Mouse (Mus musculus) limb, embryonic 11.5 days (tissue): ENCODE data around the gene Fhl2. TPM values are rescaled to one million over a fixed set of nuclear protein-coding genes. Genes with fewer than 3 reads are reported as not detected.

Experiments used
- ATAC-seq: fragments of 200-750 bp; cut with Nextera tagmentation; 2 replicates; pipeline ENCODE4 v1.8.0; 2017; ENCODE audit warnings: low read depth; ENCODE audit not compliant: insufficient number of reproducible peaks, low FRiP score, low TSS enrichment
- DNase-seq: peaks from one replicate; pipeline ENCODE4 v3.0.0-alpha.2; 2015; ENCODE audit warnings: low spot score
- H3K27ac ChIP-seq: fragments of 300-500 bp; sonication (generic); replicated peaks from 2 replicates; pipeline ENCODE4 v1.5.1; 2014; ENCODE audit warnings: low read depth, mild to moderate bottlenecking, low read length
- H3K27me3 ChIP-seq: fragments of 300-500 bp; sonication (generic); 2 replicates; pipeline ENCODE4 v1.6.1; 2014; ENCODE audit warnings: mild to moderate bottlenecking, low read length, mixed read lengths; ENCODE audit not compliant: control insufficient read depth, insufficient read depth
- H3K36me3 ChIP-seq: fragments of 300-500 bp; sonication (generic); 2 replicates; pipeline ENCODE4 v1.6.1; 2014; ENCODE audit warnings: mild to moderate bottlenecking, low read length, moderate library complexity, mixed read lengths; ENCODE audit not compliant: control insufficient read depth, insufficient read depth
- H3K4me1 ChIP-seq: fragments of 300-500 bp; sonication (generic); 2 replicates; pipeline ENCODE4 v1.6.1; 2014; ENCODE audit warnings: low read length, mixed read lengths; ENCODE audit not compliant: control insufficient read depth, insufficient read depth
- H3K4me2 ChIP-seq: fragments of 300-500 bp; sonication (generic); 2 replicates; pipeline ENCODE4 v1.6.1; 2014; ENCODE audit warnings: low read depth, mild to moderate bottlenecking, moderate library complexity; ENCODE audit not compliant: severe bottlenecking
- H3K4me3 ChIP-seq: fragments of 300-500 bp; sonication (generic); 2 replicates; pipeline ENCODE4 v1.5.1; 2014; ENCODE audit warnings: low read depth, low read length
- H3K9ac ChIP-seq: fragments of 300-500 bp; sonication (generic); 2 replicates; pipeline ENCODE4 v1.6.1; 2014; ENCODE audit warnings: mild to moderate bottlenecking, low read length
- H3K9me3 ChIP-seq: fragments of 300-500 bp; sonication (generic); 2 replicates; pipeline ENCODE4 v1.6.1; 2016; ENCODE audit warnings: low read length; ENCODE audit not compliant: control insufficient read depth
- WGBS: fragments of 180-500 bp; shearing (Covaris S2); extraction: QIAGEN DNeasy Blood & Tissue Kit; methylation state at CpG from one replicate; pipeline ENCODE4 v1.1.7; 2014; 5-methylcytosine and 5-hydroxymethylcytosine counted together
- polyA plus RNA-seq: library from polyadenylated mRNA; unstranded; fragments of >200 nt; fragmentation: Nextera tagmentation; extraction: Ambion mirVana; gene quantifications from 2 replicates; pipeline ENCODE4 v1.2.1, GENCODE M21; 2014

Fhl2 gene
- polyA plus RNA-seq, 1 experiment from 2014 or later, result 8.6 TPM

GRCm38 (mm10) chr1:43153538-43153937, 43.2 kb downstream of the Fhl2 start:
- Histone ChIP-seq H3K9me3 (no peaks in the 10 kb centered on the region), H3K36me3 (no peaks in the 10 kb centered on the region)

GRCm38 (mm10) chr1:43152626-43153025, 44.2 kb downstream of the Fhl2 start:
- Histone ChIP-seq H3K4me1 (no peaks in the 10 kb centered on the region), H3K9me3 (no peaks in the 10 kb centered on the region), H3K4me2 (no peak overlapping the region), H3K36me3 (no peaks in the 10 kb centered on the region), H3K9ac (no peak overlapping the region), H3K27me3 (no peaks in the 10 kb centered on the region), H3K27ac (no peak overlapping the region), H3K4me3 (no peak overlapping the region)
- DNase-seq (no peak), ATAC-seq (no peak)
- WGBS, result 84% methylated on average over 4 of the region's 4 CpGs

More at GRCm38 (mm10) chr1:43153538-43153937, 43.2 kb downstream of the Fhl2 start:
- Histone ChIP-seq H3K27me3 (no peaks in the 10 kb centered on the region), H3K4me2 (no peak overlapping the region), H3K4me3 (no peak overlapping the region), H3K27ac (no peak overlapping the region), H3K9ac (no peak overlapping the region), H3K4me1 (no peaks in the 10 kb centered on the region)
- 83% methylated on average over 5 of the region's 5 CpGs for WGBS
- no peak for DNase-seq
- no peak for ATAC-seq

- Histone ChIP-seq H3K27ac (no peak overlapping the region), H3K4me3 (no peak overlapping the region), H3K9me3 (no peaks in the 10 kb centered on the region), H3K9ac (no peak overlapping the region), H3K36me3 (no peaks in the 10 kb centered on the region), H3K27me3 (no peaks in the 10 kb centered on the region), H3K4me2 (no peak overlapping the region), H3K4me1 (no peaks in the 10 kb centered on the region)
- DNase-seq (no peak), ATAC-seq (no peak)
- 77% methylated on average over 3 of the region's 3 CpGs for WGBS
Measured at GRCm38 (mm10) chr1:43150225-43150624, 46.6 kb downstream of the Fhl2 start.

GRCm38 (mm10) chr1:43147474-43147873, 49.3 kb downstream of the Fhl2 start:
- no peaks in the 10 kb centered on the region for H3K27me3 ChIP-seq
- H3K4me1 ChIP-seq, result no peaks in the 10 kb centered on the region; the same call in 1 of the 2 replicates
- no peaks in the 10 kb centered on the region for H3K9me3 ChIP-seq
- no peak overlapping the region for H3K27ac ChIP-seq
- DNase-seq (no peak), ATAC-seq (no peak)
- no peaks in the 10 kb centered on the region for H3K36me3 ChIP-seq
- 61% methylated on average over 2 of the region's 2 CpGs for WGBS
- no peak overlapping the region for H3K4me3 ChIP-seq
- no peak overlapping the region for H3K9ac ChIP-seq
- no peak overlapping the region for H3K4me2 ChIP-seq

GRCm38 (mm10) chr1:43145388-43145787, 51.4 kb downstream of the Fhl2 start:
- H3K36me3 ChIP-seq, result no peaks in the 10 kb centered on the region
- no peaks in the 10 kb centered on the region; the same call in 1 of the 2 replicates for H3K4me1 ChIP-seq
- no peaks in the 10 kb centered on the region for H3K27me3 ChIP-seq
- no peak overlapping the region for H3K4me3 ChIP-seq
- H3K9me3 ChIP-seq, result no peaks in the 10 kb centered on the region
- H3K27ac ChIP-seq, result no peak overlapping the region
- no peak overlapping the region for H3K9ac ChIP-seq
- H3K4me2 ChIP-seq, result no peak overlapping the region
- DNase-seq (no peak), ATAC-seq (no peak)
- 90% methylated on average over 6 of the region's 6 CpGs for WGBS

GRCm38 (mm10) chr1:43144338-43144906, 52.4 kb downstream of the Fhl2 start:
- no peak for DNase-seq
- no peak for ATAC-seq
- WGBS, result 91% methylated on average over 8 of the region's 8 CpGs

GRCm38 (mm10) chr1:43143791-43144190, 53.0 kb downstream of the Fhl2 start:
- Histone ChIP-seq H3K4me3 (no peak overlapping the region), H3K36me3 (no peaks in the 10 kb centered on the region), H3K4me2 (no peak overlapping the region), H3K9ac (no peak overlapping the region), H3K27ac (no peak overlapping the region), H3K9me3 (no peaks in the 10 kb centered on the region), H3K27me3 (no peaks in the 10 kb centered on the region), H3K4me1 (no peaks in the 10 kb centered on the region; the same call in 1 of the 2 replicates)
- no peak for DNase-seq
- WGBS, result 97% methylated on average over 4 of the region's 4 CpGs
- no peak for ATAC-seq

More at GRCm38 (mm10) chr1:43144338-43144906, 52.4 kb downstream of the Fhl2 start:
- Histone ChIP-seq H3K9ac (no peak overlapping the region), H3K27ac (no peak overlapping the region), H3K9me3 (no peaks in the 10 kb centered on the region), H3K36me3 (no peaks in the 10 kb centered on the region), H3K4me3 (no peak overlapping the region), H3K4me1 (no peaks in the 10 kb centered on the region; the same call in 1 of the 2 replicates), H3K4me2 (no peak overlapping the region), H3K27me3 (no peaks in the 10 kb centered on the region)

- Histone ChIP-seq H3K4me3 (no peak overlapping the region), H3K4me2 (no peak overlapping the region), H3K9ac (no peak overlapping the region), H3K9me3 (no peaks in the 10 kb centered on the region), H3K27me3 (no peaks in the 10 kb centered on the region), H3K36me3 (no peaks in the 10 kb centered on the region), H3K27ac (no peak overlapping the region), H3K4me1 (no peaks in the 10 kb centered on the region; the same call in 1 of the 2 replicates)
- DNase-seq (no peak), ATAC-seq (no peak)
- WGBS, result 85% methylated on average over 4 of the region's 4 CpGs
Measured at GRCm38 (mm10) chr1:43143284-43143683, 53.5 kb downstream of the Fhl2 start.

- 78% methylated on average over 6 of the region's 6 CpGs for WGBS
- H3K9ac ChIP-seq, result no peak overlapping the region
- no peak for DNase-seq
- no peaks in the 10 kb centered on the region; the same call in 1 of the 2 replicates for H3K4me1 ChIP-seq
- no peak overlapping the region for H3K4me3 ChIP-seq
- H3K36me3 ChIP-seq, result no peaks in the 10 kb centered on the region
- H3K27ac ChIP-seq, result no peak overlapping the region
- H3K27me3 ChIP-seq, result no peaks in the 10 kb centered on the region
- H3K9me3 ChIP-seq, result no peaks in the 10 kb centered on the region
- H3K4me2 ChIP-seq, result no peak overlapping the region
- no peak for ATAC-seq
Measured at GRCm38 (mm10) chr1:43142849-43143248, 53.9 kb downstream of the Fhl2 start.
